Mouse (Mus musculus) cerebellum, adult 9-11 months (tissue): ENCODE results near the gene Mgme1.

Experiments used
- DNase-seq: peaks from one replicate; pipeline ENCODE4 v3.0.0; 2022

Gene Mgme1

DNA sequence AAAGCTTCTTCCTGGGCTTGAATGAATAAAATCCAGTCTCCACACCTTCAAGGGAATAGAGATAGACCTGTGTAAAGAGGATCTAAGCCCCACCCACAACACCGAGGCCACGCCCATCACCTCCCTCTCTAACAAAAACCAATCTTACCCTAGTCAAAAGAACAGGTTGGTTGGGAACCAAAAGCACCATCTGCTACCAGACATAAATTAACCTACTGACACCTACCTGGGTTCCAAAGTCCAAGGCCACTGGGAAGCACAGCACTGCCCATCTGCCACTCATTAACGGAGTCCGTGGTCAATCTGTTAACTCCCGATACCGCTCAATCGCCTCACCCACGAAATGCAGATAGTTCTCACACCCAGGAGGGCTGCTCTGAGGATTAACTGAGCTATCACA is 38.1 kb downstream of the Mgme1 start:
- peak; percentile 85 for DNase-seq

- no peak for DNase-seq
Observed at GRCm38 (mm10) chr2:144310273-144310672, 39.8 kb downstream of the Mgme1 start.

GRCm38 (mm10) chr2:144311372-144311771 is 40.9 kb downstream of the Mgme1 start:
- DNase-seq, result no peak

DNA sequence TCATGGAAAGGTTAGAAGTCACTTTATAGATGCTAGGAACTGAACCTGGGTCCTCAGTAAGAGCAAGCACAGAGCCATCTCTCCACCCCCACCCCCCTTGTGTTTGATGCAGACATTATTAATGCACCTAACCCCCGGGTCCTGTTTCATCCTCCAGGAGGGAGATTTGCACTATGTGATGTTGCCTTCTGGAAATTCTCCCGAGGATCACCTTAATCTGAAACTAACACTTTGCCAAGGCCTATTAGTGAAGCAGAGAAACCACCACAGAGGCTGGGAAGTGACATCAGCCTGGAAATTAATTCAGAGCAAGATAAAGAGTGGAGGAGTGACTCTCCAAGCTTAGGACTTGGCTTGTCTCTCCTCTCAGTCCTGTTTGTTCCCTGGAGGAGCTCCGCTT is 53.8 kb downstream of the Mgme1 start:
- DNase-seq, result no peak

DNA sequence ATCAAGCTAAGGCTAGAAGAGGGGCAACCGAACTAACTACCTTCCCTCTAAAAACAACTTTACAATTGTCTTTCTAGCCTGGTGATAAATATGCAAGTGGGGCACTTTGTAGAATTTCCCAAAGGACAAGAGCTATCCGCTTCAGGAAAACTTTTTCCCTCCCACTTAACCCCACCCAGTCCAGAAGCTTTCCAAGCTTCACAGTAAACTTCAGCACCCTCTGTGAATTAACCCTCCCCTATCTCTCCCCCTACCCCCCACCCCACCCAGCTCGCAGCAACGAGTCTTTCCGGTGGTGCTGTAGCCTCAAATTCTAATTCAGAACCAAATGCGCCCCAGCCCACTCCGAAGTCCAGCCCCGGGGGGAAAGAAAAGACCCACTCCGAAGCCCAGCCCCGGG is 59.0 kb downstream of the Mgme1 start:
- DNase-seq, result no peak

- no peak for DNase-seq
Observed at GRCm38 (mm10) chr2:144329937-144330336, 59.5 kb downstream of the Mgme1 start.

GRCm38 (mm10) chr2:144330352-144330959 is 60.0 kb downstream of the Mgme1 start:
- no peak for DNase-seq
